Mouse (Mus musculus) kidney, postnatal 25 days (tissue): ENCODE results near the gene Cep85l.

Experiments
- DNase-seq, 2 experiments: peaks; one replicate each; pipeline ENCODE4 v3.0.0; 2021; ENCODE audit warnings: mixed read lengths in 2 of 2

Cep85l gene

DNA sequence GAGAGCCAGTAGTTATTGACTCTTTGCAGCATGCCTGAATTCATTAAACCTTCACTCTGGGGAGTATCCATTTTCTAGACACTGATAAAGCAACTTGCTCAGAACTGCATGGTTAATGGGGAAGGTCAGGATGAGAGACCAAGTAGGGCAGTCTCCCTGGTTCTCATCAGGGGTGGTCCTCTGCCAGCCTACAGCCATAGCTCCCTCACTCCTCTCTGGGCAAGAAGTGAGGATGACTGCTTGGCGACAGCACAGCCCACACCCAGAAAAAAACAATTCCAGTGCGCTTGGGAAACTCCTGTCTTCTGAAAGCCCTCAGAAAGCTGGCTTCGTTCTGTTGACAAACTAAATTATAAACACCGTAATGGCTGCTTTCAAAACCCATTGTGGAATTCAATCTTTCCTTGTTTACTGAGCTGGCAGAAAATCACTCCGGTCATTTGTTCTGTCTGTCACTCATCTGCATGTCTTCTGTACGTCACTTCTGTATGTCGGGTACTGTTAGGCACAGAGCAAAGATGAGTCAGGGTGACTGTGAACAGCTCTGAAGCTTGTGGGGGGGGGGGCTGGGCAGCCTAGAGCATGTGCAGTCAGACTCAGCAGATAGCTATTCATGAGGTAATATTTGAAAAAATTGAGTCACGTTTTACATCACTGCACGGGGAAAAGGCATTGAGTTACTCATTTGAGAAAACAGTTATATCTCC lies 15.3 kb upstream of the Cep85l start:
- no peak for DNase-seq

- DNase-seq: no peak
These were observed 8.6 kb upstream of the Cep85l start for GRCm38 (mm10) chr10:53388227-53388920.

DNA sequence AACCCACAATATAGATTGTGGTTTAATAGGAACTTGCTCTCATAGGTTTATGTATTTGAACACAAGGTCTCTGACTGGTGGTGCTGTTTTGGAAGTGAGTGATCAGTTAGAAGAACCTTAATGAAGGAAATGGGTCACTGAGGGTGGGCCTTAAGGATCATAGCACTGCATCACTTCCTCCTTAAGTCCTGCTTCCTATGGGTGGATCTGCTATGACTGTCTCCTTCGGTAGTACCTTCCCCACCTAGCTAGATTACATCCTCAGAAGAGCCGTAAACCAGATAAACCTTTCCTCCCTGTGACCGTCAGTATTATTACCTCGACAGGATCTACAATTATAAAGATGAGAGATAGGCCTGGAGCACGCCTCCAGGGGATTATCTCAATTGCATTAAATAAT lies 5.7 kb upstream of the Cep85l start:
- DNase-seq: no peak

- DNase-seq: no peak
These were observed 5.1 kb upstream of the Cep85l start for GRCm38 (mm10) chr10:53384896-53385295.

GRCm38 (mm10) chr10:53382696-53383365 lies 3.1 kb upstream of the Cep85l start:
- DNase-seq: no peak

- peak in 1 of 2 experiments; percentile 14 for DNase-seq
These were observed 602 bp downstream of the Cep85l start for GRCm38 (mm10) chr10:53378981-53379708.

GRCm38 (mm10) chr10:53378296-53378695 lies 1.5 kb downstream of the Cep85l start:
- no peak for DNase-seq

- no peak for DNase-seq
These were observed 2.7 kb downstream of the Cep85l start for GRCm38 (mm10) chr10:53377096-53377495.

GRCm38 (mm10) chr10:53373885-53374578 lies 5.7 kb downstream of the Cep85l start:
- DNase-seq: no peak

DNA sequence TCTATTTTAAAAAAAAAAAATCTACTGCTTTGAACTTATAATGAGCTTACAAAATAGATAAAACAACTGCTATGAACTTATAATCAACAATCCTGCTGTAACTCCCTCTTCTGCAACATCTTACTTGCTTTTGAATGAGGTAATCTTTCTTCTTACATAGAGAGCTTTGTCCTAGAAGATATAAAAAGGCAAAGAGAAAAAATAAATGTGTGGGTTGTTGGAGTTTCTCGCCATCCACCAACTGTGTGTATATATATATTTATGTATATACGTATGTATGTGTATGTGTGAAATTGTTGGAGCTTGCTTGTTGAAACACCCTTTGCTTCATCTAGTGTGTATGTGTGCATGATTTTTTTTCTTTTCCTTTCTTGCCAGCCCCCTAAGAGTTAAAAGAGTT lies 12.5 kb downstream of the Cep85l start:
- DNase-seq: no peak

DNA sequence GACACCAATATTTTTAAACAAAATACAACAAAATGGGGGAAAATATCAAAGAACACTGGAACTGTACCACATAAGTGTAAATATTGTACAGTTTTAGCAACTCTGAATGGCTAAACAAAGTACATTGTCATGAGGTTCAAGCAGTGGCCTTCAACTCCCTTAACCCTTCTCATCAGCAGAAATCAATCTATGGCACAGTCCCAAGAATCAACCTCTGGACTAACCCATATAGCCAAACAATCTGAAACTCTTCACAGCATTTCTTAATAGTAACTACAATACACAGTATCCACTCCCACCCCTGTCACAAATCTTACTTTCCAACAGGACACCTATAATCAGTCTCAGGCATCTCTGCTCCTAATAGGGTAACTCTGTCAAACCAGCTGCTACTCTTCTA lies 15.4 kb downstream of the Cep85l start:
- no peak for DNase-seq

DNA sequence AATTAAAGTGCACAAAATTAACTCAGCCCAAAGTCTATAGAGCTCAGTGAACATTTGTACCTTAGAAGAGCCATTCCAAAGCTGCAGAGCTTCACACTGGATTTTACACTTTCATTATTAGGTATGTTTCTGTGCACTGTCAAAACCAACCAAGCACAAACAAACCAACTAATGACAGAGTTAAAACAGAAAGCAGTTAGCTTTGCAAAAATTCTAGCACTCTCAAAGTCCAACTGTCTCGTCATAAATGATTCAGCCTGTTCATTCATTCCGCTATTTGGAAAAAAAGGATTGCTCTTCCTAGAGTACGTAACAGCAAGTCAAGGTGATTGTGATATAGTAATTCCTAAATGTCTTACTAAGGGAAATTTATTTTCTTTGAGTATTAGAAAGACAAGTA lies 20.7 kb downstream of the Cep85l start:
- DNase-seq: no peak

DNA sequence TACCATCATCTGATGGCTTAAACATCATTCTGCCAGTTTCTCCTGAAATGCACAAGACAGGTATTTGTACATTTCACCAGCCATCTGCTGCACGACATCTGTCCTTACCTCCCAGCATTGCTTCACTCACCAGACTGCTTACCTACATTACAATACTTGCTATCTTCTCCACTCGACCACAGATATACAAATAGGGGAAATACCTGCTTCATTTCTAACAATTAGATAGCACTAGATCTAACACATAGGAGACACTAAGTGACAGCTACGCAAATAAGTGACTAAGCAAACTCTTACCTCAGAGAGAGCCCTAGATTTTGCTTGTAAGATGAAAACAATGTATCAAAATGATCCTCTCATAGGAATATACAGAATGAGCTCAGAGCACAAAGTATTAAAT lies 26.1 kb downstream of the Cep85l start:
- DNase-seq: no peak

DNA sequence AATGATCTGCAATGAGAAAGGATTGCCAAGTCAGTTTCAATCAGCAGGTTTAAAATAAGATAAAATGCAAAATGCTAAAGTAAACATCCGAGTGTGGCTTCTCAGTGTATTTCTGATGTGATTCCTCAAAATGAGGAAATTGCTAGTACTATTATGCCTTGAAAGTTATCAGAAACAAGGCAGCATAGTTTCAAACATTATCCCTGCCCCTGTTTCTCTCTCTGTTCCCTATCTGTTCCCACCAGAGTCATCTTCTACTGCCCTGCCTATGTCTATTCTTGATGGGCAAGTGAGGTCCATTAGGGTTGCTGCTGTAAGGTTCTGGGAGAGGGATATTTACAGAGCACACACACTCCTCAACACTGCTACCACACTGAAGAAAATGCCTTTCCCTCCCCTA lies 30.5 kb downstream of the Cep85l start:
- DNase-seq: no peak

DNA sequence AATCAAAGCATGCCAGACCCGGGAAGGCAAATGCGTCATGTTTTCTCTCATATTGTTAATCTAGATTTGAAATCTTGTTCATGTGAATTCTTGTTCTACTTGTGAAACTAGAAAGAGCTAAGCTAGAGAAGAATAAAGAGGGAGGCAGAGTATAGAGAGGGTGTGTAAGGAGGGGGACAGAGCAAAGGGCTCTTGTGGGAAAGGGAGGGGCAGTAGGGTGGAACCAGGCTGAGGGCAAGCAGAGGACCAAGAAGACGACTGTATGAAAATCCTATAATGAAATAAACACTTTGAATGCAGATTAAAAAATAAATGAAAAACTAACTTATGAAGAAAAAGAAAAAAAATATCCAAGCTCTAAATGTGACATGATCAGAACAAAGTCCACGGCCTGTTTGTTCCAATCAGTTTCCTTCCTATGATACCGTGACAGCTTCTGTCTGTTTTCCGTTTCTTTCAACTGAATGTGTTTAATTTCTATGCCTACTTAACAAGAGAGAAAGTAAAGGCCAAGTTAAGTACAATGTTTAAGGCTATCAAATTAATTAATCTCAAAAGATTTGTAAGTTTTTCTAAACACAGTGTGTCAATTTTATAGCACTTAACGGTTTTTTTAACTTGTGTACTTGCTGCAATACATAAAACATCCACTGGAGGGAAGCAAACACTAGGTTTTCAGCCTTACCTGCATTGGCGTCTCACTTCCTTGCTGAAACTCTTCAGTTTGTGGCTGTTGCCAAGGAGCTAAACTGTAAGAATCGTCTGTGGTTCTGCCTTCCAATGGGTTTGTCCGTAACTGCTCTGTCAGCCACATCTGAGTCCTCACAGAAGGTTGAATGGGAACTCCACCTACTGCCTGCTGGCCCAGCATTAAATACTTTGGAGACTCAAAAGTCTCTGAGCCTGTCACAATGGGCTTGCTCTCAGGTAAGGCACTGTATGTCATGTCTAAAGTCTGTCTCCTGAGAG lies 31.7 kb downstream of the Cep85l start:
- peak in 1 of 2 experiments; percentile 69 for DNase-seq

- no peak for DNase-seq
These were observed 32.8 kb downstream of the Cep85l start for GRCm38 (mm10) chr10:53346916-53347315.

GRCm38 (mm10) chr10:53346506-53346905 lies 33.2 kb downstream of the Cep85l start:
- peak in 1 of 2 experiments; percentile 61 for DNase-seq

- no peak for DNase-seq
These were observed 34.2 kb downstream of the Cep85l start for GRCm38 (mm10) chr10:53345508-53345907.

DNA sequence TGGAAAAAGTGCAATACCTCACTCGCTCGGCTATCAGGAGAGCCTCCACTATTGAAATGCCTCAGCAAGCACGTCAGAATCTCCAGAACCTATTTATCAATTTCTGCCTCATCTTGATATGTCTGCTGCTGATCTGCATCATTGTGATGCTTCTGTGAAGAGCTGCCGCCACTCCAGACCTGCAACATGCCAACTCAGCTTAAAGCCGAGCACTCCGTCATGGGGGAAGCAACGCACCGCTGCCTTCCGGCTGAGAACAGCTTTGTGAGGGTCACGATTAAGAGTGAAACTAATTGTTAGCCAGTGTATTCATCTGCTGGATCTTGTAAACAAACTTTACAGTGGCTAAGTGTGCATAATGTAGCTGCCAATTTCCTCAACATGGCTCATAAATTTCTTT lies 35.9 kb downstream of the Cep85l start:
- DNase-seq: no peak

DNA sequence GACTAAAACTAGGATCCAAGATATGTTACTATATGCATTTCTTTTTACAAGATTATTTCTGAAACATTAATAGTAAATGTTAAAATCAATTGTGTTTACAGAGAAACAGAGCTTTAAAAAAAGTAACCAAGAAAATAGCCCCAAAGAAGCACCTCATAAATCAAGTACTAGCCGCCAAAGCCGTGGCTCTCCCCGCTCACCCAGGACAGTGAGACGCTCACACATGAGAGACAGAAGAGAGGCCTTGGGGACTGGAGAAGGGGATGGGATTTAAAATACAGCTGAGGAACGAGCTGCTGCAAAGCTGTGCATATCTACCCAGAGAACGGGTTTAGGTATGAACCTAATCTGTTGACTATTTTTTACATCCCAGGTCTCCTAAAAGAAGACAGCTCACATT lies 36.4 kb downstream of the Cep85l start:
- DNase-seq: no peak

- DNase-seq: no peak
These were observed 37.5 kb downstream of the Cep85l start for GRCm38 (mm10) chr10:53342166-53342728.
